Mouse (Mus musculus) stomach, embryonic 14.5 days (tissue): ENCODE measurements around the gene Trmt6. TPM values are rescaled to one million over a fixed set of nuclear protein-coding genes. Genes with fewer than 3 reads are reported as not detected.

Source experiments
- ATAC-seq: fragments of 200-750 bp; cut with Nextera tagmentation; 2 replicates; pipeline ENCODE4 v1.8.0; 2017; ENCODE audit warnings: low read depth, moderate TSS enrichment; ENCODE audit not compliant: insufficient number of reproducible peaks, insufficient read depth, low FRiP score
- H3K27ac ChIP-seq: fragments of 300-500 bp; sonication (generic); 2 replicates; pipeline ENCODE4 v1.5.1; 2014; ENCODE audit warnings: mild to moderate bottlenecking, low read length, moderate library complexity, mixed read lengths
- H3K27me3 ChIP-seq: fragments of 300-500 bp; sonication (generic); 2 replicates; pipeline ENCODE4 v1.6.1; 2014; ENCODE audit warnings: low read length, control low read depth, mixed read lengths; ENCODE audit not compliant: control insufficient read depth, insufficient read depth
- H3K36me3 ChIP-seq: fragments of 300-500 bp; sonication (generic); 2 replicates; pipeline ENCODE4 v1.6.1; 2014; ENCODE audit warnings: mild to moderate bottlenecking, control low read depth, low read length, moderate library complexity, mixed read lengths; ENCODE audit not compliant: control insufficient read depth, insufficient read depth
- H3K4me1 ChIP-seq: fragments of 300-500 bp; sonication (generic); 2 replicates; pipeline ENCODE4 v1.6.1; 2014; ENCODE audit warnings: low read length, control low read depth, mixed read lengths; ENCODE audit not compliant: control insufficient read depth, insufficient read depth
- H3K4me2 ChIP-seq: fragments of 300-500 bp; sonication (generic); replicated peaks from 2 replicates; pipeline ENCODE4 v1.6.1; 2014; ENCODE audit warnings: low read depth, low read length, control low read depth
- H3K4me3 ChIP-seq: fragments of 300-500 bp; sonication (generic); 2 replicates; pipeline ENCODE4 v1.5.1; 2014; ENCODE audit warnings: low read depth, low read length, control low read depth
- H3K9ac ChIP-seq: fragments of 300-500 bp; sonication (generic); replicated peaks from 2 replicates; pipeline ENCODE4 v1.6.1; 2014; ENCODE audit warnings: low read depth, mild to moderate bottlenecking, control low read depth, low read length, moderate library complexity, mixed read lengths
- H3K9me3 ChIP-seq: fragments of 300-500 bp; sonication (generic); 2 replicates; pipeline ENCODE4 v1.6.1; 2016; ENCODE audit warnings: low read depth, low read length, control low read depth; ENCODE audit not compliant: control insufficient read depth
- WGBS: fragments of 180-500 bp; shearing (Covaris S2); extraction: QIAGEN DNeasy Blood & Tissue Kit; methylation state at CpG from one replicate; pipeline ENCODE4 v1.1.7; 2014; 5-methylcytosine and 5-hydroxymethylcytosine counted together
- polyA plus RNA-seq: library from polyadenylated mRNA; unstranded; fragments of >200 nt; fragmentation: Nextera tagmentation; extraction: Ambion mirVana; gene quantifications from 2 replicates; pipeline ENCODE4 v1.2.1, GENCODE M21; 2014

Trmt6 gene
- polyA plus RNA-seq, 1 experiment from 2014 or later = 29.6 TPM

DNA sequence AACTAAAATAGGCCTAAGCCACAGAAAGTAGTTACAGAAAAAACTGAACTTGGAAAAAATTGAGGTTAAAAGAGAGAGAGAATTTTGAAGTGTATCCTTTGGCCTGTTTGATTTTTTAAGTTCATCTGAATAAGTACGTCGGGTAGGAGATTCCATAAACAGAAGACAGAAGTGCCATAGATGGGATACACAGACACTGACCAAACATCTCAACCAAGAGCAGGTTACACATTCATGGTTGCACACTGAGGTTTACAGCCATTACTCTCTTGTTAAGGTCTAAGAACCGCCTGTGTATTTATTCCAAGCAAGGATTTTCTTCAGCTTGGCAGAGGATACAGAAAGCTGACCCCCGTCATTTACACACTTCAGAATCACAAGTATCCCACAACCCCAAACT lies 34.9 kb downstream of the Trmt6 start, which contains the start of gene Chgb:
TSS of gene Chgb (plus strand) at position 301 of the 400 bp plus-strand sequence.
- H3K27ac ChIP-seq = no peak within 1 kb of the TSS
- H3K4me3 ChIP-seq = peak within 1 kb of the TSS; percentile 34
- H3K27me3 ChIP-seq = no peaks in the 10 kb centered on the region
- no peaks in the 10 kb centered on the region for H3K36me3 ChIP-seq
- H3K4me1 ChIP-seq = no peaks in the 10 kb centered on the region
- no peak for ATAC-seq
- peak within 1 kb of the TSS; percentile 64 for H3K4me2 ChIP-seq
- H3K9ac ChIP-seq = no peak within 1 kb of the TSS
- no peaks in the 10 kb centered on the region for H3K9me3 ChIP-seq
- WGBS = 13% methylated on average over 4 of the region's 4 CpGs

DNA sequence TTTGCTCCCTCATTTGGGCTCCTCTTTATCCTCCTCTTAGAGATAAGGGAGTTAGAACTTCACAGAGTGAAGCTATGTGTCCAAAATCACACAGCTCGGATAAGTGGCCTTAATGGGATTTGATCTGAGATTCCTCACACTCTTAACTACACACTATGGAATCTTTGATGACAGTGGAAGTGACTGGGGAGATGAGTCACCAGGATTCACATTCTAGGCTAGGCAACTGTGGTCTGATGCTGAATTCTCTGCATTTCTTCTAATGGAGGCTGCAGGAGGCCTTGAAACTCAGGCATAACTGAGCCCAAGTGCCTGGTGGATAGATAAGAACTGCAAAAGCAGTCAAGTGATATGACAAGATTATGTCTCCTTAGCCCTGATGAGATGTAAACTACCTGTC lies 45.0 kb downstream of the Trmt6 start:
- Histone ChIP-seq H3K27me3 (no peaks in the 10 kb centered on the region), H3K4me2 (no peak overlapping the region), H3K4me1 (no peaks in the 10 kb centered on the region), H3K9ac (no peak overlapping the region), H3K9me3 (no peaks in the 10 kb centered on the region), H3K27ac (no peak overlapping the region), H3K36me3 (no peaks in the 10 kb centered on the region), H3K4me3 (no peak overlapping the region)
- no peak for ATAC-seq
- WGBS = 67% methylated on average over 1 of the region's 1 CpGs

GRCm38 (mm10) chr2:132757911-132758310 lies 57.9 kb downstream of the Trmt6 start:
- Histone ChIP-seq H3K27me3 (no peaks in the 10 kb centered on the region), H3K4me1 (no peaks in the 10 kb centered on the region), H3K9me3 (no peaks in the 10 kb centered on the region), H3K4me3 (no peak overlapping the region), H3K9ac (no peak overlapping the region), H3K27ac (no peak overlapping the region), H3K4me2 (no peak overlapping the region), H3K36me3 (no peaks in the 10 kb centered on the region)
- ATAC-seq = no peak
- 79% methylated on average over 5 of the region's 5 CpGs for WGBS

Other genes with a start within 250 kb of the Trmt6 start
- 41.3 and 47.4 TPM in 2 replicates for gene Gpcpd1, start 228.3 kb downstream of the Trmt6 start, polyA plus RNA-seq
- gene Shld1, start 129.1 kb downstream of the Trmt6 start, polyA plus RNA-seq = 15.5 and 17.1 TPM in 2 replicates
- gene Chgb, start 34.8 kb downstream of the Trmt6 start, polyA plus RNA-seq = 3.4 and 6.3 TPM in 2 replicates
- 13.7 and 17.2 TPM in 2 replicates for gene Mcm8, start 86 bp upstream of the Trmt6 start, polyA plus RNA-seq
- 14.0 and 15.9 TPM in 2 replicates for gene Crls1, start 30.6 kb upstream of the Trmt6 start, polyA plus RNA-seq
- 9.3 and 11.3 TPM in 2 replicates for gene Lrrn4, start 64.8 kb upstream of the Trmt6 start, polyA plus RNA-seq
- 55.8 and 62.7 TPM in 2 replicates for gene Fermt1, start 129.9 kb upstream of the Trmt6 start, polyA plus RNA-seq